Mouse (Mus musculus): ENCODE measurements at regions not wholly inside any gene's neighbourhood (a gene's known extent, or its start where the extent isn't known, plus 50 kb on each side); places are given as distances from the start of the nearest gene placed in this dataset.

DNA sequence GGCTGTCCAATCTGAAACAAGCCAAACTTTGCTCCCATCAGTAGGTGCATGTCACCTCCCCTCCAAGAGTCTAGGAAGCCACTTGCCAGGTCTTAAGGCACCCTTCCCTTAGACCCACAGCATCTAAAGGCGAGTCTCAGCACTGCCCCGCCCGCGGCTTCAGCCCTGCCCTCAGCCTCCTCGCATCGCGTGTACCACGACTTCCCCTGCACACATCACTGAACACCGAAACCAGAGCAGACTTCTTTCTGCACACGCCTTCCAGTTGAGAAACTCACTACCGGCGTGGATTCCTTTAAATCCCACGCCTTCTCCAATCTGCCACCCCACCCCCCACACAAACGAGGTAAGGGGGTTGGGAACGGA is 168.3 kb upstream of the Azi2 start:
- TF ChIP-seq POLR2A (IDR thresholded peaks at IDR 0.05; ENCODE audit: insufficient read length, low read depth) (no peak), E2F4 (IDR thresholded peaks at IDR 0.05; ENCODE audit: insufficient read depth) (no peak), POLR2AphosphoS2 (IDR thresholded peaks at IDR 0.05; ENCODE audit: insufficient read length, low read depth) (no peak), USF1 (IDR thresholded peaks at IDR 0.05; ENCODE audit: low read depth) (no peak), TCF3 (IDR thresholded peaks at IDR 0.05; ENCODE audit: insufficient read length, low read depth) (no peak), MYOG (IDR thresholded peaks at IDR 0.05; ENCODE audit: control insufficient read depth in 1 of 3, insufficient read depth in 1 of 3, insufficient read length in 2 of 3, low read depth in 2 of 3) (no peak), TCF12 (IDR thresholded peaks at IDR 0.05; ENCODE audit: insufficient read depth, poor library complexity, severe bottlenecking) (no peak), REST (IDR thresholded peaks at IDR 0.05; ENCODE audit: insufficient read depth, insufficient read length) (no peak)

Measured in myocyte (in vitro differentiated cells).